Mouse (Mus musculus) ES-Bruce4 (cell line): ENCODE results near the gene Lpcat1. TPM values are rescaled to one million over a fixed set of nuclear protein-coding genes. Genes with fewer than 3 reads are reported as not detected.

Experiments used
- H3K27ac ChIP-seq: 2 replicates; pipeline ENCODE4 v1.5.1; 2012; ENCODE audit warnings: low read length, inconsistent platforms; ENCODE audit not compliant: insufficient read depth
- H3K27me3 ChIP-seq: 2 replicates; pipeline ENCODE4 v1.6.1; 2012; ENCODE audit warnings: mild to moderate bottlenecking, low read length, inconsistent platforms; ENCODE audit not compliant: control insufficient read depth, poor library complexity, insufficient read depth, severe bottlenecking
- H3K36me3 ChIP-seq: 2 replicates; pipeline ENCODE4 v1.6.1; 2012; ENCODE audit warnings: inconsistent platforms, mild to moderate bottlenecking, low read length, moderate library complexity; ENCODE audit not compliant: control insufficient read depth, poor library complexity, insufficient read depth, severe bottlenecking
- H3K4me1 ChIP-seq: one replicate; pipeline ENCODE4 v1.8.1; 2011; ENCODE audit warnings: low read length; ENCODE audit not compliant: control insufficient read depth, insufficient read depth
- H3K4me3 ChIP-seq: 2 replicates; pipeline ENCODE4 v1.5.1; 2011; ENCODE audit warnings: low read depth, mild to moderate bottlenecking, low read length
- H3K9ac ChIP-seq: 2 replicates; pipeline ENCODE4 v1.6.1; 2012; ENCODE audit warnings: low read depth, mild to moderate bottlenecking, inconsistent platforms; ENCODE audit not compliant: poor library complexity, severe bottlenecking
- H3K9me3 ChIP-seq: replicated peaks from 2 replicates; pipeline ENCODE4 v1.6.1; 2012; ENCODE audit warnings: mild to moderate bottlenecking, low read length, inconsistent platforms; ENCODE audit not compliant: control insufficient read depth, poor library complexity, insufficient read depth, severe bottlenecking
- CTCF ChIP-seq: IDR thresholded peaks from one replicate; pipeline ENCODE4 v1.8.1; 2011; ENCODE audit warnings: low read depth, low read length
- EP300 ChIP-seq: IDR thresholded peaks from 2 replicates; pipeline ENCODE4 v1.6.1; 2011; ENCODE audit warnings: low read depth, low read length; ENCODE audit not compliant: insufficient read depth
- POLR2A ChIP-seq: IDR thresholded peaks from one replicate; pipeline ENCODE4 v1.8.1; 2011; ENCODE audit warnings: low read length; ENCODE audit not compliant: insufficient read depth
- polyA plus RNA-seq: library from polyadenylated mRNA; stranded (reverse); fragments of >200 nt; gene quantifications from 2 replicates; pipeline ENCODE4 v1.2.4, GENCODE M21; 2011; ENCODE audit warnings: low read depth; ENCODE audit not compliant: missing spikeins, insufficient read depth, insufficient read length

The Lpcat1 gene
- polyA plus RNA-seq, 1 experiment, result 44.8 TPM

DNA sequence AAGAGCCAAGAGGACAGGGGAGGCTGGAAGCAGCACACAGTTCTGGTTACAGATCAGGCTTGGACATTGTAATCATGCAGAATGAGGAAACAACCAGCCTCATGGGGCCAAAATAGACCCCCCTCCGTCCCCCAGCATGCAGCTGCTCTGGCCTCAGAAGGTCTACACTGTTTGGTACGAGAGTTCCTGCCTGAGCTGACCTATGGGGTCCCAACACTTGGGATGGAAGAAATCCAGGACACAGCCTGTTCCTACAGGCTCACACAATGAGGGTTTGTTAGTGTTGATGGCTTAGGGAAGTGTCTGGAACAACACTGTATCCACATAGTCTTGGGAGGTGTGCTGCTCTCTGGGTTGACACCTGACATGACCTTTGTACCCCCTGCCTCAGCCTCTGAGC lies 18.8 kb upstream of the Lpcat1 start:
- TF ChIP-seq POLR2A, result no peak
- TF ChIP-seq EP300, result no peak
- no peak for TF ChIP-seq CTCF
- Histone ChIP-seq H3K4me1 (no peaks in the 10 kb centered on the region), H3K4me3 (no peak overlapping the region), H3K9me3 (no peaks in the 10 kb centered on the region), H3K36me3 (no peaks in the 10 kb centered on the region), H3K27ac (no peak overlapping the region), H3K9ac (no peak overlapping the region), H3K27me3 (no peaks in the 10 kb centered on the region)

DNA sequence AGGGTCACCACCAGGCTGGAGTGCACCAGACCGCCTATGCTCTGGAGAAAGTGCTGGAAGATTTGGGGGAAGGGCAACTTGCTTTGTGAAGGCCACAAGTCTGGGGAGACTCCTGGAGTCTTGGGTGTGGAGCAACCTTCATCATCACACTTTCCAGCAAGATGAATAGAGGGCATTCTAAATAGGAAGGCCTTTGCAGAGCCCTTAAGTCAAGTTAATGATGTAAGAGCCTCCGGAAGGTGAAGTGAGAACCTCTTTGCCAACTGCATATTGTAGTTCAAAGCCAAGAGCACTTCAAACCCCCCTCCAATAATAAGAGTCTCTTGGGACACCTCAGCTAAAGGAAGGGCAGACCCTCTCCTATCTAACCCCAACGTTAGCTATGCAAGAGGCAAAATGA lies 18.3 kb upstream of the Lpcat1 start:
- no peak overlapping the region for H3K27ac ChIP-seq
- H3K4me3 ChIP-seq, result no peak overlapping the region
- H3K9ac ChIP-seq, result no peak overlapping the region
- no peaks in the 10 kb centered on the region for H3K36me3 ChIP-seq
- no peak for TF ChIP-seq POLR2A
- TF ChIP-seq EP300, result no peak
- TF ChIP-seq CTCF, result no peak
- no peaks in the 10 kb centered on the region for H3K4me1 ChIP-seq
- no peaks in the 10 kb centered on the region for H3K27me3 ChIP-seq
- H3K9me3 ChIP-seq, result no peaks in the 10 kb centered on the region

DNA sequence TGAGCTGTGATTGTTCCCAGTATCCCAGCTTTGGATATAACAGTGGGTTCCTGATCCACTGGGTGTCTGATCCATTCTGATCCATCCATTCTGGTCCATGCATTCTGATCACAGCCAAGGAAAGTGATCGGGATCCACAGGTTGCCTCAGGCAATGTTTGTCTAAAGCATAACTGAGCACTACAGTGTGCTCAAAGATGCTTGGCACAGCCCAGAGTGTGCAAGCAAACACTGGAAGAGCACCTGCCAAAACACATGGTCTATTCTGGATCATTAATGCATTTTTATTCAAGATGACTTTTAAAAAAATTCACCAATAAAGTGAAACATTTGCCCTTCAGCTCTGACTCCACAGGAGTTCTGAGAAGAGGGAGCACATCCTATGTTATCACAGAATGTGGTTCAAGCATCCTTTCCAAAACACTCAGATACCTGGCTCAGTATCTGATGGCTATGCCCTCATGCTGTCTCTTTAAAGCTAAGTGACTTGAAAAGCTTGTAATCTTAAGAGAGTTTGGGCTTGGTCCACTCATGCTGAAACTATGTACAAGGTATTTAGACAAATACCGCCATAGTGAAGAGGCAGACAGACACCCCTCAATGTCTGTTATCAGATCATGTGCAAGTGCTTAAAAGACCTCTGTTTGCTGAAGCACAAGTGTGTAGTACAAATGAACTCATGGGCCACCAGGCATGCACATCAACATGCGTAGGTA lies 13.3 kb upstream of the Lpcat1 start:
- Histone ChIP-seq H3K36me3 (no peaks in the 10 kb centered on the region), H3K9ac (no peak overlapping the region), H3K4me1 (no peaks in the 10 kb centered on the region), H3K4me3 (no peak overlapping the region), H3K27me3 (no peaks in the 10 kb centered on the region), H3K9me3 (peaks cover 21% of the 10 kb centered on the region), H3K27ac (no peak overlapping the region)
- TF ChIP-seq POLR2A (no peak), EP300 (no peak), CTCF (no peak)

DNA sequence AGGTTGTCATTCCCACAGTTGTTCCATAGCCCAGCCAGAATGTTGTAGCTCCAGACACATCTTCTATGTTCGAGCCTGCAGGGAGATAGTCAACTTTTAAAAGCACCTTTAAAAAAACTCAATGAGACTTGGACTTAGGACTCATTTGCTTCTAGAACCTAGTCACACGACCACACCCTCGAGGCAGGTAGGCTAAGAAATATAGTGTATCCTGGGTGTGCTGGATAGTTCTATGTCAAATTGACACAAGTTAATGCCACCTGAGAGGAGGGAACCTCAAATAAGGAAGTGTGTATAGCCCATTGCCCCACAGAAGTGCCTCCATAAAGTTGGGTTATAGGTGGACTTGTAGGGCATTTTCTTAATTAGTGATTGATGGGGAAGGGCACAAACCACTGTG lies 11.7 kb upstream of the Lpcat1 start:
- TF ChIP-seq POLR2A, result no peak
- TF ChIP-seq EP300, result no peak
- TF ChIP-seq CTCF, result no peak
- Histone ChIP-seq H3K27ac (no peak overlapping the region), H3K9ac (no peak overlapping the region), H3K27me3 (no peaks in the 10 kb centered on the region), H3K36me3 (no peaks in the 10 kb centered on the region), H3K9me3 (peaks cover 21% of the 10 kb centered on the region), H3K4me3 (no peak overlapping the region), H3K4me1 (no peaks in the 10 kb centered on the region)

DNA sequence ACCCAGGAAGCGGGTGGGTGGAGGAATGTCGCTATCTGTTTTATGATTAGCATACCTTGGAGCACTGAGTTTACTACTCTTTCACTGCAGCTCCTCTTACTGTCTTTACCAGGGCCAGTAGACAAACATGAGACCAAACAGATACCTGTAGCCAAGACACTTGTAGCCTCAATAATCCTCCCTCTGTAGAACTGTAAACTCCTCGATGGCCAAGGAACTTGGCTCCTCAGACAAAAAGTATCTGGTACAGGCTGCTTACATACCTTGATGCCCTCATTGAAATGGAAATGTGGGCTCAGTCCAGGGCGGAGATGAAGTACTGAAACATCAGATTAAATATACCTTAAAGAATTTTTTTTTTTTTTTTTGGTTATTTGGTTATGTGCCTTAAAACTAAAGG lies 9.7 kb upstream of the Lpcat1 start:
- Histone ChIP-seq H3K9ac (no peak overlapping the region), H3K27me3 (no peaks in the 10 kb centered on the region), H3K4me1 (no peaks in the 10 kb centered on the region), H3K27ac (peak overlapping the region; percentile 57), H3K36me3 (no peaks in the 10 kb centered on the region), H3K4me3 (no peak overlapping the region), H3K9me3 (peaks cover 21% of the 10 kb centered on the region)
- TF ChIP-seq CTCF (no peak), POLR2A (no peak), EP300 (no peak)

DNA sequence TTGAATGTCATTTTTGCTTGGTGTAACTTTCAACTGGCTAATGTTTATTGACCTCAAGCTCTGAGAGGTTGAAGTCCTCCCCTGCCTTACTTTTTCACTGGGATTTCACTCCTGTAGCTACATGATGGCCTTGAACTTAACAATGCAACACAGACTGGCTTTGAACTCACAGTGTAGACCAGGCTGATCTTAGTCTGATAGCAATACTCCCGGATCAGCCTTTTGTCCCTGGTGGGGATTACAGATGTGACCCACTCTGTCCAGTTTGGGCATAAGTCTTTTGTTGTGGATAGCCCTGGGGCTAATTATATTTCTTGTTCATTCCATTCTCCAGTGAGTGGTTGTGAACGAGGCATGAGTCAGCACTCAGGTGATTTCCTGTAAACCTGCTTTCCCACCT lies 9.3 kb upstream of the Lpcat1 start:
- Histone ChIP-seq H3K9ac (no peak overlapping the region), H3K9me3 (peaks cover 21% of the 10 kb centered on the region), H3K27me3 (no peaks in the 10 kb centered on the region), H3K36me3 (no peaks in the 10 kb centered on the region), H3K27ac (peak overlapping the region; percentile 78), H3K4me3 (no peak overlapping the region), H3K4me1 (no peaks in the 10 kb centered on the region)
- TF ChIP-seq CTCF, result no peak
- no peak for TF ChIP-seq POLR2A
- no peak for TF ChIP-seq EP300
